Mouse (Mus musculus) T-helper 2 cell (primary cell): ENCODE results near the gene 6030408B16Rik.
"Not testable (repeated sequence)": the region's sequence is repeated elsewhere in the genome, so short reads cannot be mapped to it uniquely, and the experiment has no call there.

Experiments
- in situ Hi-C: fragments of 300-600 bp; cut with MboI, MseI; formaldehyde crosslinking; loops from one replicate; pipeline ENCODE4 v1.15.1; 2025; ENCODE audit warnings: high pct_unique_total_duplicates

6030408B16Rik gene

DNA sequence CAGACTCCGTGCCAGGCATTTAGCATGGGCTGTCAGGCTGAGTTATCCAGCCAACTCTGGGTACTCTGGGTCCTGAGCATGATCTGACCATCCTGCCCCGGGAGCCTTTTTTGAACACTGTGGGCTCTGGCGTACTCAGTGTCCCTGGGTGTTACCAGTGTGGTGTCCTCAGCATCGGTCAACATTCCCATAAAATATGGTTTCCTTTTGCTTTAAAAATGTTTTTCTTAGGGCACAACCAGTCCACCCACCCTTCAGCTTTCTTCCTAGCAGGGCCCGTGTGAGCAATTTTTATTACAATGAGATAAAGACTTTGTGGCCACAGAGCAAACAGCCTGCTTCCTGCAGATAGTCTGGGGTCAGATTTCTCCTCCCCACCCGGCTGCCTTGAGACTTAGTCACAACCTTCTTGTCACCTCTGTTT is 27.6 kb downstream of the 6030408B16Rik start:
- in situ Hi-C loops, result no loop called here

DNA sequence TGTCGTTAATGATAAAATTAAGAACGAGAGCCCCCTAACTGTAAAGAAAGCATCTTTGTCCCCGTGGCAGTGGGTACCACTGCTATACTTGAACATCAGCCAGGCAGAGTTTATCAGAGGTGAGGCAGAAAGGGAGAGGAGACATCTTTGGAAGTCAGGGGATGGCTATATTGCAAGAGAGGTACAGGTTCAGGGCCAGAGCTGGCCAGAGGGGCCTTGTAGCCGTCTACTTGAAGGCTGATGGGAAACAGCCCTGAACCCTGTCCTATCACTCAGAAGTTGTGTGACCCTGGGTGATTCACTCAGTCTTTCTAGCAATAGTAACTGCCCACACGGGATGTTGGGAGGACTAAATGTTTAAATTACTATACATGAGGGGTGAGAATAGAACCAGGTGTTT is 28.1 kb downstream of the 6030408B16Rik start:
- in situ Hi-C loops, result no loop called here

GRCm38 (mm10) chr15:101322106-101322505 is 29.1 kb downstream of the 6030408B16Rik start:
- in situ Hi-C loops, result no loop called here

DNA sequence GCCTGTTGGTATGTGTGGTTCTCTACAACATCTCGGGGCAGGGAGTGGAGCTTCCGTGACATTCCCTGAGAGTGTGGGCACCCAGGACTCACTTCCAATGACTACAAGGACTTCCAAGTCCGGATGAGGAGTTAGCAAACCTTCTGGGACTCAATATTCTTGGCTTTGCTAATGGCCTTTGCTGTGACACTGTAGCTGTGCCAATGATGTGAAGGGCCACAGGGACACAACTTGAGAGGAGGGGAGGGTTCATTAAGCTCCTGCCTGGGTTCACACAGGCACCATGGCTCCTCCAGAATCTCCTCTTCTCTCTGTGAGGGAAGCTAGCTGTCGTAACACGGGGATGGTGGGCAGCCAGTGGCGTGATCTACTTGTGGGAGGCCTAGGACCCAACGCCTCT is 29.6 kb downstream of the 6030408B16Rik start:
- in situ Hi-C loops, result no loop called here

GRCm38 (mm10) chr15:101323511-101323910 is 30.5 kb downstream of the 6030408B16Rik start:
- in situ Hi-C loops, result no loop called here

DNA sequence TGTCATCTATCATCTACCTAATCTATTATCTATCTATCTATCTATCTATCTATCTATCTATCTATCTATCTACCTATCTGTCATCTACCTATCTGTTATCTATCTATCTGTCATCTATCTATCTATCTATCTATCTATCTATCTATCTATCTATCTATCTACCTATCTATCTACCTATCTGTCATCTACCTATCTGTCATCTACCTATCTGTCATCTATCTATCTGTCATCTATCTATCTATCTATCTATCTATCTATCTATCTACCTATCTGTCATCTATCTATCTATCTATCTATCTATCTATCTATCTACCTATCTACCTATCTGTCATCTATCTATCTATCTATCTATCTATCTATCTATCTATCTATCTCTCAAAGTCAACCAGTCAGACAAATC is 31.4 kb downstream of the 6030408B16Rik start:
- in situ Hi-C loops, result not testable (repeated sequence)

- in situ Hi-C loops, result loop anchor here (25.0 kb wide), 1 partner anchor 436 kb away; no protein-coding TSS in a partner anchor
Observed at GRCm38 (mm10) chr15:101325991-101326534, 33.1 kb downstream of the 6030408B16Rik start.

DNA sequence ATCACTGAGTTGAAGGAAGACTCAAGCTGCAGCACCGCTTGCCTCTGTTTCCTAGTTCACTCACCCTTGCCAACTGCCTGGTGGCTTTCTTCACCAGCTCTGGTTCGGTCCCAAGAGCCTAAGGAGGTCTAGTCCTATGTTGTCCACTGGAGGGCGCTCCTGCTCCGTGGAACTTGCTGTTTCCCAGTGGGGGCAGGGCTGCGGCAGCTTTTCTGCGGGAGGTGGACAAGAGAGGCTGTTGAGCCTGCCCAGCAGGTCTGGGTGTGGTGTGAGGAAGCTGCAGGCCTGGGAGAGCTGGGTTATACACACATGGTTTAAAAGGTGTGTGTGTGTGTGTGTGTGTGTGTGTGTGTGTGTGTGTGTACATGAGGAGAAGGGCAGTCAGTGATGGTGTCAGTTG is 34.3 kb downstream of the 6030408B16Rik start:
- in situ Hi-C loops, result loop anchor here (25.0 kb wide), 1 partner anchor 435 kb away; no protein-coding TSS in a partner anchor

DNA sequence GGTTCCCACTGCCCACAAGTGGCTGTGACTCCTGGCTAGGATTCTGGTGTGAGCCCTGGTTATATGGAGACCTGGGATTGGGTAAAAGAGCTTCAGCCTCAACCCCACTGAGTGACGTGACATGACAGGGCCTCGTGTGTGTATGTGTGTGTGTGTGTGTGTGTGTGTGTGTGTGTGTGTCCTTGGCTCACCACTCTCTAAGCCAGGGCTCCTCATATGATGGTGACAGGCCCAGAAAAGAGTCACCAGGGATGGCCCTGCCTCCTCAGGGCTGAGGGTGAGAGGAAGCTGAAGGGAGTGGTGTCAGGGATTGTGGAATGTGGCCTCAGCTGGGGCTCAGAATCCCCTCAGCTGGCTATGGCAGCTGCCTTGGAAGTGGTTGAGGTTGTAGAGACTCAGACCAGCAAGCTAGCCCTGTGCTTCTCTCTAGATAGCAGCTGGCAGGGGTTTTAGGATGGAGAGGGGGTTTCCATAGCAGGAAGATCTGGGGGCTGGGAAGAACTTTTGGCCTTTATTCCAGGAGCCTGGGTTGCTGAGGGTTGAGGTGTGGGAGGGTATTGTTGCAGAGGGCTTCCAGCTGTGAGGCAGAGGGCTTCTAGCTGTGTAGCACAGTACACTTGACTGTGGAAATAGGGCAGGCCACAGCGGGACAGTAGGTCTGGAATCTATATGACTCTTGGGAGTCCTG is 36.0 kb downstream of the 6030408B16Rik start:
- in situ Hi-C loops, result loop anchor here (25.0 kb wide), 1 partner anchor 433 kb away; no protein-coding TSS in a partner anchor

DNA sequence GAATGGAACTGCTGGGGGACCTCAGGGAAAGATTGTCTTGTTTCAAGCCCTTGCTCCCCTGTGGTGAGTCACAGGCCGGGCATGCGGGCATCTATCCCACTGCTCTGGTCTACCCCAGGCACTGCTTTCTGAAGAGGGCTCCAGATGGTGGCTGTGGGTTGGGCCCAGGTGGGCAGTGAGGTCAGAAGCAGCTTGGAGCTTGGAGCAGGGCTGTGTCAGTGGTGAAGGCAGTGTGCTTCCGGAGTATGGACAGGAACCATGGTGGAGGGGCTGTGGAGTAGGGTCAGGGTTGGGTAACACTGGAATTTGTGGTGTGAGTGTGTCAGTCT is 36.5 kb downstream of the 6030408B16Rik start:
- in situ Hi-C loops, result loop anchor here (25.0 kb wide), 1 partner anchor 433 kb away; no protein-coding TSS in a partner anchor

DNA sequence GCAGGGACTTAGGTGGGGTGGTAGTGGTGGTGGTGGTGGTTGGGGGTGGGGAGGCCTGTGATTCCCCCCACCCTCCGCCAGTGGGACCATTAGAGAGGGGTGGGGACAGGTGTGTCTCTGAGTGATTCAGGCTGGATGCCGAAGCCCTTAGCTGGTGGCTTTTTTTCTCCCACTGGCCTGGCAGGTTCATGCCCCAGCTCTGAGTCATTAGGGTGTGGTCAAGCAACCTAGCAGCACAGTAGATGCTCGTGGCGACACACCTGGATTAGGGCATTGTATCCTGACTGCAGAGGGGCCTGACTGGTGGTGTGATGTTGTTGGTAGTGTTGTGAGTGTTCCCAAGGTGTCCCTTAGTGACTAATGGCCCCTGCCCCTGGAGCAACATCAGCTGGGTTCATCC is 38.1 kb downstream of the 6030408B16Rik start:
- in situ Hi-C loops, result loop anchor here (5.0 to 25.0 kb wide), 2 partner anchors 431 to 641 kb away; no protein-coding TSS in a partner anchor

- in situ Hi-C loops, result loop anchor here (5.0 to 25.0 kb wide), 2 partner anchors 430 to 640 kb away; no protein-coding TSS in a partner anchor
Observed at GRCm38 (mm10) chr15:101332370-101332769, 39.4 kb downstream of the 6030408B16Rik start.

DNA sequence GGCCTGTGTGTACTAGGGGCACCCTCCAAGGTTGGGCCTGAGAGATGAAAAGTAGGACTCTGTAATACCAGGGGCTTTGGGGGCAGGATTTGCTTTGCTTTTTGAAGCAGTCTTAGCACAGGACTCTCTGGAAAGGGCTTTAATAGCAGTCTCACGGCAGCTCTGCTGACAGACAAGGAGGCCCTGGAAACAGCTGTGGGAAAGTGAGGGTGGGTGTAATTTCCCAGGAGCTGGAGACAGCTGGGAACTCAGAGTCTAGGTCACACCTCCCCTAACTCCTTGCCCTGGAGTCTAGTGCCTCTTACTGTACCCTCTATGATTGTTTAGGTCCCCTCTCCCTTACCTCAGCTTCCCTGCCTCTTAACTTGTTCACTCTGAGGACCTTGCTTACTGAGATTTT is 40.2 kb downstream of the 6030408B16Rik start:
- in situ Hi-C loops, result loop anchor here (5.0 to 25.0 kb wide), 2 partner anchors 429 to 639 kb away; no protein-coding TSS in a partner anchor

DNA sequence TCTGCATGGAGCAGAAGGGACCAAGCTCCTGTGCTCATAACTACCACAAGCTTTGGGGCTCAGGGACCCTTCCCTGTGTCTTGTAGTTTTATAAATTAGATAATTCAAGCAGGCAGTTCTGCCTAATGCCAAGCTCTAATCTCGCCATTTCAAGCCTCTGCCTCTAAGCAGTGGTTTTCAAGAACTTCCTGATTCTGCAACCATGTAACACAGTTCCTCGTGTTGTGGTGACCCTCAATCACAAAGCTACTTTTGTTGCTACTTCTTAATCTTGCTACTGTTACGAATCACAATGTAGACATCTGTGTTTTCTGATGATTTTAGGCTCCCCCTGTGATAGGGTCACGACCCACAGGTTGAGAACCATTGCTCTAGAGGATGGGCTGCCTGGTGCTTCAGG is 40.6 kb downstream of the 6030408B16Rik start:
- in situ Hi-C loops, result loop anchor here (5.0 to 25.0 kb wide), 2 partner anchors 429 to 639 kb away; no protein-coding TSS in a partner anchor

- in situ Hi-C loops, result loop anchor here (25.0 kb wide), 1 partner anchor 426 kb away; no protein-coding TSS in a partner anchor
Observed at GRCm38 (mm10) chr15:101336474-101337174, 43.6 kb downstream of the 6030408B16Rik start.

DNA sequence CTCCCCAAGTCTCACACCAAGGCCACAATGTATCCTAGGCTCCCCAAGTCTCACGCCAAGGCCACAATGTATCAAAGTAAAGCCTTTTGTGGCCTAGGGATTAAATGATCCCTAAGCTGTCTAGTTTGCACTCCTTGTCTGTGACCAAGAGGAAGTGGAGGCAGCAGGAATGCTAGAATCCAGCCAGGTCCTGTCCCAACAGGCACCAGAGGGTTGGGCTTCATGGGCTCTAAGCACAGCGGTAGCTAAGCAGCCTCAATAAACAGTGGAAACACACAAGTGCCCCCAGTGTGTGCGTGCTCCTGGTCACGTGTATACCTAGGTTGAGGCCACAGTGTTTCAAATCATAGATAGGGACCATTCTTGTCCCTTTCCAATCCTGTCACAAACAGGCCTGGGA is 45.3 kb downstream of the 6030408B16Rik start:
- in situ Hi-C loops, result loop anchor here (25.0 kb wide), 1 partner anchor 424 kb away; no protein-coding TSS in a partner anchor

DNA sequence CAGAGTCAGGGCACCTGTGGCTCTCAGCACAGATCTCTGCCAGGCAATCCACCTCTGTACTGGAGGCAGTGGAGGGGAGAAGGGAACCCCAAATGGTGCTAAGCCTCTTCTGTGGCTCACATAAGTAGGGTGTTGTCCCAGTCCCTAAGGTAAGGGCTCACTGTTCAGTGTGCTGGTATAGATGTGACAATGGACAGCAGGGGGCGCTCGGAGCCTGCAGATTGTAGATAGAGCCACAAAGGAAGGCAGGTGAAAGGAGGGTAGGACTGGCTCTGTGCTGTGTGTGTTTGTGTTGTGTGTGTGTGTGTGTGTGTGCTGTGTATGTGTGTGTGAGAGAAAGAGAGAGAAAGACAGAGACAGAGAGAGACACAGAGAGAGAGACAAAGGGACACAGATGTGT is 46.5 kb downstream of the 6030408B16Rik start:
- in situ Hi-C loops, result loop anchor here (25.0 kb wide), 1 partner anchor 423 kb away; no protein-coding TSS in a partner anchor

DNA sequence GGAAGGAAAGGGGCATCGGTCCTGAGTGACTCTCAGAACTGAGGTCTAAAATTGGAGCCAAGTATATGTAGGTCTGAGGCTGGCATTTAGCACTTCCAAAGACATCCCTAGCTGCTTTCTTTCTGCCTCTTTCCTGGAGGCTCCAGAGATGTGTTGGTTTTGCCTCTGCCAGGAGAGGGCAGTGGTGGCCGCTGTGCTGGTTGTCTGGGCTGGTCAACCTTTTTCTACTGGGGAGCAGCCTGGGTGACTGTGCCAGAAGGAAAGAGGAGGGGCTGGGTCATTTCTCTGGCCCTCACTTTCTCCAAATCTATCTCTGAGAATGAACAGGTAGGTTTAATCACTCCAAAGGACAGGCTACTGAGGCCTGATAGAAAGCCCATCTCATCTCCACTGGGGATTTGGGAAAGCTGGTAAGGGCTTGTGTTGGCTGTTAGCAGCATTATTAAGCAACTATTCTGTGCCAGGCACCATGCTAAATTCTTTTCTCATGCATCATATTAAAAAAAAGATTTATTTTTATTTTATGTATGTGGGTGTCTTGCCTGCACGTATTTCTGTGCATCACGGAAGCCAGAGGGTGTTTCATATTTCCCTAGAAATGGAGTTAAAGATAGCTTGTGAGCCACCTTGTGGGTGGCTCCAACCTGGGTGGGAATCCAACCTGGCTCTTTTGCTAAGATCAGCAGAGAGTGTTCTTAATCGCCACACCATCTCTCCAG is 48.9 kb downstream of the 6030408B16Rik start:
- in situ Hi-C loops, result loop anchor here (25.0 kb wide), 1 partner anchor 420 kb away; no protein-coding TSS in a partner anchor
